Mouse (Mus musculus): ENCODE results near the gene Cab39l.

Gene Cab39l

GRCm38 (mm10) chr14:59590614-59591013 is 149.8 kb downstream of the Cab39l start:
- DNase-seq = peak; percentile 49

DNA sequence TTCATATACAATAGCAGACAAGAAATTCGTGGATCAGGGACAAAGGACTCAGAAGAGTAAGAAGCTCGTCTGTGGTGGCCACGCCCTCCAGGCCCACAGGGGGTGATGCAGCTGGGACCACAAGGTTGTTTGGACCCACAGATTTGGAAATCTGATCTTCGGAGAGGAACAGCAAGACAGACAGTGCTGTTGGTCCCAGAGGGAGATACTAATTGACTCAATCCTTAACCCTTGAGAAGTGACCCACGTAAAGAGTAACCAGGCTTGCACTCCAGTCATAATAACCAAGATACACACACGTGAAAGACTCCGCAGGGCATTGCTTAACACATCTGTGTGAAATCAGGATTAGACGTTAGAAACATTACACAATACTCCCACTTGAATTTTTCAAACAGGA is 151.1 kb downstream of the Cab39l start:
- DNase-seq = peak; percentile 73

DNA sequence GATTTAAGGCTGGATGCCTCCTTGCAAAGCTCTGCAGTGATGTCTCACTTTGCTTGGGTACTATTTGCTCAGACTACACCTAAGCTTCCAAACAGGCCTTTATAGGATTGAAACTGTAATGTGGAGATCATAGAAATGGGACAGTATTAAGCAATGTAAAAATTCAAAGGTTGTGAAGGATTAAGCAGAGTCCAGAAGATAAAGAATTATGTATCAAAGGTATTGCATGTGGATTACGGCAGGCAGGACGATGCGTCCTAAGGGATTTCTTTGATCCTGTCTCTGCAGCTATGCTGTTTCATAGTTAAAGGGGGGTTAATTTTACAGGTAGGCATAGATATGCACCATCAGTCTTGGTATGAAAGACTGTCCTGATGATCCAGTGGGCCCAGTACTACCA is 151.8 kb downstream of the Cab39l start:
- DNase-seq = peak; percentile 22

- no peak for DNase-seq
Observed at GRCm38 (mm10) chr14:59594988-59595387, 154.2 kb downstream of the Cab39l start.

DNA sequence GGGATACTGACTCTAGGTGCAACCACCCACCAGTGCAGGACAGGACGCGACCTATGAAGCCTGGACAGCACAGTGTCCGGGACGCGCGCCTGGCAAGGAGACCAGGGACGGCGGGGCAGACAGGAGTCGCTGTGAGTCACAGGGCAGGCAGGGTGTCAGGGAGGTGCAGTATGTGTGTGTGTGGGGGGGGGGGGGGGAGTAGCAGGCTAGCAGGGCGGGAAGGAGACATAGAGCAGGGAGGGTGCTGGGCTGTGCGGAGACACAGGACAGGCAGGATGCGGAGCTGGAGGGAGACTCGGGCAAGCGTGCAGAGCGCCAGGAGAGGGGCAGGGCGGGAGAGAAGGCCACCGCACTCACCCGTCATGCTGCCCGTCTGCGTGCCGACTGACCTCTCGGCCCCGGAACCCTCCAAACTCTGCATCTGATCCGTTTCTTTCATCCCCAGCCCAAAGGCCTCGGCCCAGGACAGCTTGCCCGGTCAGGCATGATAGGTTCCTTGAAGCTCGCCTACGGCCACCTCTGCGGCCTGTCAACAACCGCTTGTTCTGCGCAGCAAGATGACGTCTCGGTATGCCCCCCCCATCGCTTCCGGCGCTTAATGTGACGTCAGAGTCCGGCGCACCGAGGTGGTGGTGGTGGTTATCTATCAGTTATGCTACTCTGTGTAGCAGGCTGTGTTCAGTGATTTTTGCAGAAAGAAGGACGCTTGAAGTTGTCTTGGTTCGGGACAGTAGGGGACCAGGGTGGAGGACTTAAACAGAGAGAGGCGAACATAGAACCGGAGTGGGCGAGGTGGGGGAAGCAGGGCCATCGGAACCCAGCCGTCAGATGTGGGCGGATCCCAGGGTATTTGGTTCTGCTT is 156.9 kb downstream of the Cab39l start, which contains the start of gene Cdadc1:
Gene Cdadc1 (minus strand): TSS at position 562 of the 862 bp plus-strand sequence.
- DNase-seq = peak; percentile 99

DNA sequence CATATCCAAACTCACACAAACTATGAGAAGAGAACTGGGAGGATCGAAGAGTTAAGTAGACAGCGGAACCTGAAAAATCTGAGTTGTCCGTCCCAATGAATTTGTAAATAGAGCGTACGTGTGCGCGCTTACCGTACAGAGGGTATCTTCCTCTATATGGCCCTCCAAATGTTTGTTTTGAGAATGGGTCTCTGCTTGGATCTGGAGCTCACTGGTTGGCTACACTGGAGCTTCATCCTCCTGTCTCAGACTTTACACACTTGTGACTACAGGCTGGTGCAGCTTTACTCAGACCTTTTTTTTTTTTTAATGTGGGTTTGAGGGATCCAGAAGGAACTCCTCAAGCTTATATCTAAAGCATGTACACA is 157.5 kb downstream of the Cab39l start:
- no peak for DNase-seq

GRCm38 (mm10) chr14:59604002-59604645 is 163.4 kb downstream of the Cab39l start:
- DNase-seq = peak; percentile 60

DNA sequence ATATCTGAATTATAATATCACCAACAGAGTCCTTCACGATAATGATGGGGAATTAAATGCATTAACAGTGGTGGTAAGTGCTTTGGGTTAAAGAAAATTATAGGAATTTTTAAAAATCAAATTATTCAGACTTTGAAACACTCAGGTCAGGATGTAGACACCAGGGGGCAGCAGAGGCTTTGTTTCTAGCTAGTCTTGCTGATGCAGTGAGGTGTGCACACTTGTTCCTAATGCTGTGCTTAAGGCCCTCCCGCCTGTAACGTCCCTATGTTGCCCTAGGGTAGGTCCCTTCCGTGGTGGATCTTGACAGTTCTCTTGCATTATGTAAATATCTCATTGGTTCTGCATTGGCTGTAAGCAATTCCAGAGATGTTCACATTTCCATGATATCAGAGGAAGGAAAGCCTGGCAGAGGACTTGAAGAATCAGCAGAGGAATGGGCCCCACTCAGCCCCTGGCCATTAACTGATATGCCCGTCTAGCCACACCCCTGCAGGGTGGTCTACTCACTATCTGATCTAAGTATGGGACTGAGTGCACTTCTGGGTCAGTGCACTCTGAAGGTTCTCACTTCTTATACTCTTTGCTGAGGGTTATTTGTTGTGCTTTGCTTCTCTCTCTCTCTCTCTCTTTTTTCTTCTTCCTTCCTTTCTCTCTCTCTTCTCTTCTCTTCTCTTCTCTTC is 165.0 kb downstream of the Cab39l start:
- peak; percentile 81 for DNase-seq

GRCm38 (mm10) chr14:59607021-59607420 is 166.2 kb downstream of the Cab39l start:
- peak; percentile 64 for DNase-seq

- peak; percentile 83 for DNase-seq
Observed at GRCm38 (mm10) chr14:59612920-59613625, 172.3 kb downstream of the Cab39l start.

DNA sequence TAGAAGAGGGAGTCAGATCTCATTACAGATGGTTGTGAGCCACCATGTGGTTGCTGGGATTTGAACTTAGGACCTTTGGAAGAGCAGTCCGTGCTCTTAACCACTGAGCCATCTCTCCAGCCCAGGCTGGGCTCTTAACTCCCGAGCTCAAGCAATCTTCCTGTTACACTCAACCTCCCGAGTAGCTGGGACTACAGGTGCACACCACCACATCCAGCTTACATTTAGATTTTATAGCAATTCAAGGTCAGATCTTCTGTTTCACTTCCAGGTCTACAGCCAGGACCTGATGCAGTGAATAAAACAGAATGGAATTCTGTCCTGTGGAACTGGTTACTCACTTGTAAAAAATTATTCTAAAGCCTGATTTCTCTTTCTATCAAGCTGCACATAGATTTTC is 173.4 kb downstream of the Cab39l start:
- DNase-seq = peak; percentile 34

DNA sequence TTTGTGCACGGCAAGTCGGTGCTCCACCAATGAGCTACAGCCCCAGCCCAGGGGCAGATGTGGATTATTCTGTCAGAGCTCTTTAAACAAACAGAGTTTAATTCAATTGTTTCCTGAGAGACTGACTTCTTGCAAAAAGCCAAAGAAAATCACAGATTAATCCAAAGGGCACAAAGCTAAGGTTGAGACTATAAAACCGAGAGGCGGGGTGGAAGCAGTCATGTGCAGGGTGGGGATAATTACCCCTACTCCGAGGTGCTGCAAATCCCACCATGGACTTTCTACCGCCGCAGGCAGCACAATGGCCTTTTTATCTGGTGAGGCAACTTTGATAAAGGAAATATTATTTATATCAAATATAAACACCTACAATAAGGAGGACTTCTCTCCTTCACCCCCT is 176.0 kb downstream of the Cab39l start:
- peak; percentile 59 for DNase-seq

- peak; percentile 55 for DNase-seq
Observed at GRCm38 (mm10) chr14:59624326-59624885, 183.6 kb downstream of the Cab39l start.

DNA sequence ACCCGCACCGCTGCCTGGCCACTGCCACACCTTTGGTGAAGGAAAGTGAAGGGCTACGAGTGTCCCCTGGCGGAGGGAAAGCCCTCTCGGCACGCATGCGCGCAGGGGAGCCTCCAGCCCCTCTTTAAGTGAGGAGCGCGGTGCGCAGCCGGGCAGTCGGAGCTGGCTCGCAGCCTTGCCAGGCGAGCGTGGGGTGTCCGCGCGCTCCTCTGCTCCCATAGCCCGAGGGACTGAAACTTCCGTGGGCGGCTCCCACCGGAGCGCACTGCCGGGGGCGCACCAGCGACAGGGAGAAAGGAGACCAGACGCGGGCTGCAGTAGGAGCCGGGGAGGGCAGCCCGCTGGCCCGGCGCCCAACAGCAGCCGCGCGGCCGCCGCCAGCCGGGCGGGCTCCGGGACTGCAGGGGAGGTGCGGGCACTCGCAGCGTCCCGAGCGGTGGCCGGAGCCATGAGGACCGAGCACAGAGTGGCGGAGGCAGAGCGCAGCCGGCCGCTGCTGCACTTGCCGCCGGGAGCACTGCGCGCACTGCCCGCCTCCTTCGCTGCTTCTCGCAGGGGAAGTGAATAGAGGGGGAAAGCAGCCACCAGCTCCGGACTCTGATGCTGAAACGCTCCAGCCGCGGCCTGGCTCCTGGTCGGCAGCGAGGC is 184.5 kb downstream of the Cab39l start, which contains the start of gene Shisa2:
Gene Shisa2 (plus strand): TSS at position 151 of the 648 bp plus-strand sequence.
- DNase-seq = peak; percentile 95

DNA sequence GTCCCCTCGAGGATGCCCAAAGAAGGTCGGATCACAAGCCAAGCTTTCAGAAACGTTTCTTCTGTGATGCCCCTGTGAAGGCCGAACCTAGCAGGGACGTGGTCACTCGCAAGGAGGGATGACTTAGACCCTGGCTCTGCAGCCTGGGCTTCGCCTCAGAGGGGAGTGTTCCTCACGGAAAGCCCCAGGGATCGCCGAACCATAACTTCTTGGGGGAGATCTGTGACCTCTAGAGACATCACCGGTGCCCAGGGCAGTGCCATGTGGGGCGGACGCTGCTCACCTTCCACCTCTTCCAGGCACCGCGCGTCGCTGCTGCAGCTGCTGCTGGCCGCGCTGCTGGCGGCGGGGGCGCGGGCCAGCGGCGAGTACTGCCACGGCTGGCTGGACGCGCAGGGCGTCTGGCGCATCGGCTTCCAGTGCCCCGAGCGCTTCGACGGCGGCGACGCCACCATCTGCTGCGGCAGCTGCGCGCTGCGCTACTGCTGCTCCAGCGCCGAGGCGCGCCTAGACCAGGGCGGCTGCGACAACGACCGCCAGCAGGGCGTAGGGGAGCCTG is 185.1 kb downstream of the Cab39l start:
- no peak for DNase-seq

DNA sequence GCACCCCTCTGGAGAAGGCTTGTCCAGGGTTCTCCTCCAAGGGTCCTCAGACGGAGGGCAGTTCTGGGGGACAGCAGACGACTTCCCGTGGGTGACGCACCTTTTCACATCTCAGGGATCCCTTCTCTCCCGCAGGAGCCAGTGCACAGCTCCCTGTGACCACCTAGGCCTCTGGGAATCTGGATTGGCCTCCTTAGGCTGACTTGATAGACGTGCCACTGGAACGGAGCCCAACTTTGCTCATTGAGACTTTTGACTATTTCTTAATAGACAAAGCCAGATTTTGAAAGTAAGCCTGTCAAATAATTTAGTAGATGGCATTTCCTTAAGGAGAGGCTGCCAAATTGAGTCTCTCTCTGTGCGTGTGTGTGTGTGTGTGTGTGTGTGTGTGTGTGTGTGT is 185.9 kb downstream of the Cab39l start:
- no peak for DNase-seq

DNA sequence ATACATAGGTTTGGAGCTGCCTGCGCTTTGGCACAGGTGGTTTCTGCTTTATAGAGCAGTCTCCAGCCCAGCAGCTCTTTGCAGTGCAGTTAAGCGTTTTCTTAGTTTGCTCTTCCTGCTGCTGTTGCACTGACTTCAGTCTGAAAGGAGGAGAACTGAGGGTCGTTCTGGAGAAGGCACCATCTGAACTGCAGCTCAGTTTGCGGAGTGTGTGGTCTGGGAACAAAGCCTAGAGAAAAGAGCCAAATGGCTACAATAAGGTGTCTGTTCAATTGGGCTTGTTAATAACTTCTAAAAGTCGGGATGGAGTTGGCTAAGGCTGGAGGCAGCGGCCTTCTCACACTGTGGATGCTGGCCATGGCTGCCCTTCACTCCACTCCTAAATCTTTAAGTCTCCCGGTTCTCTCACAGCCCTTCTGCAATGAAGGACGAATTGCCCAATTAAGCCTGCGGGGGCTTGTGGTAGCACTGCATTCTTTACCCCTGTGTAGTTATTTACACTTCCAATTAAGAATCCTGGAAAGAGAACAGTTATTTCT is 186.4 kb downstream of the Cab39l start:
- no peak for DNase-seq

- no peak for DNase-seq
Observed at GRCm38 (mm10) chr14:59627823-59628222, 187.1 kb downstream of the Cab39l start.

DNA sequence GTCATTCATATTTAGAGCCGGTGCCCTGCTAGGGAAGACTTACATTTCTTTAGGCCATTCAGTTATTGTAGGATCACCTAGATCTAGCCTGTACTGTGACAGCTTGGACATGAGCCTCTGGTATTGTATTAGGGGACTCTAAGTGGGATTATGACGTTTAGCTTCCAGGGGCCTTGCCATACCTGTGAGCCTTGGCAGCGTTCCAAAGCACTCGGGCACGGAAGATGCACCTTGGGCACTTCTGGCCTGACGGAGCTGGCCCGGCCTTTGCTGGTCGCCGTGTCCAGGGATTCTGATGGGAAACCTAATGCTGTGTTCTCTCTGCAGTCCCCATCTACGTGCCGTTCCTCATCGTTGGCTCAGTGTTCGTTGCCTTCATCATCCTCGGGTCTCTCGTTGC is 188.5 kb downstream of the Cab39l start:
- DNase-seq = no peak

GRCm38 (mm10) chr14:59630096-59630495 is 189.3 kb downstream of the Cab39l start:
- DNase-seq = no peak

- no peak for DNase-seq
Observed at GRCm38 (mm10) chr14:59632067-59632466, 191.3 kb downstream of the Cab39l start.

All from heart, adult 11 months (tissue).